Mouse (Mus musculus): ENCODE measurements at regions not wholly inside any gene's neighbourhood (a gene's known extent, or its start where the extent isn't known, plus 50 kb on each side); places are given as distances from the start of the nearest gene placed in this dataset.

GRCm38 (mm10) chr4:9218380-9218779, 979.5 kb upstream of the Car8 start:
- peak; percentile 68 for ATAC-seq (ENCODE audit: insufficient number of reproducible peaks, low FRiP score, low TSS enrichment)

DNA sequence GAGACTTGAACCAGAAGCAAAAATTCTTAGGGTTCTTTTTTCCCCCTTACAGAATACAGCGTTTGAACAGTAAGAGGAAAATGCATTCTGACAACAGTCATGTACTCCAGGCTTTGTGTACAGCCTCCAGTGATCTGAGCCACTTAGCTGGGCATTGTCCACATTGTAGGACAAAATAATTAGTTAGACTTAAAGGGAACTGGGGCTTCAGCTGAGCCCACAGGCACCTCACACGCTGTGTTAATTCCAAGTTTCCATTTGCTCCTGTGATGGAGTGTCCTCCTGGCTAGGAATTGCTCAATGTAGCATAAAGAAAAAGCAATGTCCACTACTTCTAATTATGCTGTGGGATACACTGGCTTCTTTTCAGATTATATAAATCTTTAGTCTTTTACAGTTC, 969.8 kb upstream of the Car8 start:
- ATAC-seq (ENCODE audit: insufficient number of reproducible peaks, low FRiP score, low TSS enrichment), result no peak

GRCm38 (mm10) chr4:9200012-9200411, 961.2 kb upstream of the Car8 start:
- ATAC-seq (ENCODE audit: insufficient number of reproducible peaks, low FRiP score, low TSS enrichment), result no peak

DNA sequence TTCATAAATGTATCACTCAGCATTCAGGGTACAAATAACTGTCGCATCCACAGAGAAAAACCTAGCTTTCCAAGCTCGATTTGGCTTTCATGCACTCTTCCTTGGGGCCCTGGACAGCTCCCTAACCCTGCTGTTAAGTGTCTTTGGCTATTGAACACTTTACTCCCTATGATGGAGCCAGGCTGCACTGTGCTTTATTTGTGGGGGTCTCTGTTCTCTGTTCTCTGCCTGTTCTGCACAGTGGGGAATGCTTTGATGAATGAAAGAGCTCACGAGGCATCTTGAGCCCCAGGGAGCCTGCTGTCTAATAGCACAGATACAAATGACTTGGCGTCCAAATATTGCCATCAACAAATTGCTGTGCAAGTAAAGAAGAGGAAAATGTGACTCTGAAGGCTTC, 957.6 kb upstream of the Car8 start:
- ATAC-seq (ENCODE audit: insufficient number of reproducible peaks, low FRiP score, low TSS enrichment), result no peak

DNA sequence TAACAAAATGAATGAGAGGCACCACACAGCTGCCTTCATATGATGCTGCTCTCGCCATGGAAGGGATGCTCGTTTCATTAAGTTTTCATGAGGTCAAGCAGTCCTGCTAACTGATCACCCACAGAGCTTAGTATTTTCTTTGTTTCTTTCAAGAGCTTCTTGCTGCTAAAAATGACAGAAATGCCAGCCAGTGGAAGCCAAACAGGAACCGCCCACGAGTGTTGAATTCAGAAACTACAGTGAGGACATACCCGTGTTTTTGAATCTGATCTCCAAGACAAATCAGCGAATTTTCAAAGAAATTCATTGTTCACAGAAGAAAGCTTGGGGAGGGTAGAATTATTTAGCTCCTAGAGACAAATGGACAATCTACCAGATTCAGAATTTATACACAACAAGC, 954.3 kb upstream of the Car8 start:
- ATAC-seq (ENCODE audit: insufficient number of reproducible peaks, low FRiP score, low TSS enrichment), result no peak

DNA sequence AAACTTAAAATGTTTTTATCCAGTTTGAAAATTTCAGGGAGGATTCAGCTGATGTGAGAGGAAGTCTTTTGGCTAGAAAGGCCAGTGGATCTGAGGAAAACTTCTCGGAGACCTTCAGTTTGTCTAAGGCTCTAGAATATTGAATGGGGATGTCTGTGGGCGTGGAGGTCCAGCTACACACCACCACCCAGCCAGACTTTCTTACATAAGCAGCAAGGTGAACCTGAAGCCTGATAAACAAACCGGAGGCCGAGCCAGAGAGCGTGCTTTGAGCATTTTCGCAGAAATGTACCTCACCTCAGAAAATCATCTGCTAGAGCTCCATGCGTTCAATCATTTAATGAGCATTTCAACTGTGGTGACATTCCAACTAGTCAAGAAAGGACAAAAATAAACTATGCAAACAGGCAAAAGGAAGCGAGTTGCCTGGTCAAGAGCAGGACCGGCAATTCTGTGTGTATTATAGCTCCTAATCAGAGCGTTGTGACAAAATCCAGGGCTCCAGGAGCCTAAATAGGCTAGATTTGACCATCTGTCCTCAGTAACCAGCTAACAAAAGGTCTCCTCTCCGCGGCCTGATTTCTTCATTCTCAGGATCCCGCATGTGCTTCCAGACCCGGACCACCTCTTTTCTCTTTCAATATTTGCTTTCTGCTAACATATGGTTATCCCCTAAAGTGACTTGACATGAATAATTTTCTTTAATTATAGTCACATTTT, 946.5 kb upstream of the Car8 start:
- ATAC-seq (ENCODE audit: insufficient number of reproducible peaks, low FRiP score, low TSS enrichment), result peak; percentile 80

GRCm38 (mm10) chr4:9184451-9185121, 945.7 kb upstream of the Car8 start:
- peak; percentile 67 for ATAC-seq (ENCODE audit: insufficient number of reproducible peaks, low FRiP score, low TSS enrichment)

- ATAC-seq (ENCODE audit: insufficient number of reproducible peaks, low FRiP score, low TSS enrichment), result no peak
These were observed 935.5 kb upstream of the Car8 start for GRCm38 (mm10) chr4:9174365-9174764.

- ATAC-seq (ENCODE audit: insufficient number of reproducible peaks, low FRiP score, low TSS enrichment), result no peak
These were observed 923.5 kb upstream of the Car8 start for GRCm38 (mm10) chr4:9162374-9162773.

- no peak for ATAC-seq (ENCODE audit: insufficient number of reproducible peaks, low FRiP score, low TSS enrichment)
These were observed 922.9 kb upstream of the Car8 start for GRCm38 (mm10) chr4:9161814-9162133.

- no peak for ATAC-seq (ENCODE audit: insufficient number of reproducible peaks, low FRiP score, low TSS enrichment)
These were observed 922.4 kb upstream of the Car8 start for GRCm38 (mm10) chr4:9161068-9161813.

DNA sequence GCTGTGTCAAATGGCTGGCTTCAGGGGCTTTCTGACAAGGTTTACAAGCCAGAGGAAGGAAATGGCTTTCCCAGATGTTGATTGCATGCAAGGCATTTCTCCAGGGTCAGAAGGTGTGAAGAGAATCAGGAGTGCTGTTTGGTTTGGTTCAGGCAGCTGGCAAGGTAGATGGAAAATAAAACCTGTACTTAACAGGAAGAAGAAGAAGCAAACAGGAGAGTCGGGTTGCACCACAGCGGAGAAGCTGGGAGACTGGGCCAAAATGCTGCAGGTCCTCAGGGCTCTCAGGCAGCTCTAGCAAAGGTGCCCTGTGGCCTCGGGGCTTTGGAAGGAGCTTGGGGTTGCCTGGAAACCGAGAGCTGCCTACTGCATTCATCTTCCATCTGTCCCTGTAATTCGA, 908.9 kb upstream of the Car8 start:
- no peak for ATAC-seq (ENCODE audit: insufficient number of reproducible peaks, low FRiP score, low TSS enrichment)

DNA sequence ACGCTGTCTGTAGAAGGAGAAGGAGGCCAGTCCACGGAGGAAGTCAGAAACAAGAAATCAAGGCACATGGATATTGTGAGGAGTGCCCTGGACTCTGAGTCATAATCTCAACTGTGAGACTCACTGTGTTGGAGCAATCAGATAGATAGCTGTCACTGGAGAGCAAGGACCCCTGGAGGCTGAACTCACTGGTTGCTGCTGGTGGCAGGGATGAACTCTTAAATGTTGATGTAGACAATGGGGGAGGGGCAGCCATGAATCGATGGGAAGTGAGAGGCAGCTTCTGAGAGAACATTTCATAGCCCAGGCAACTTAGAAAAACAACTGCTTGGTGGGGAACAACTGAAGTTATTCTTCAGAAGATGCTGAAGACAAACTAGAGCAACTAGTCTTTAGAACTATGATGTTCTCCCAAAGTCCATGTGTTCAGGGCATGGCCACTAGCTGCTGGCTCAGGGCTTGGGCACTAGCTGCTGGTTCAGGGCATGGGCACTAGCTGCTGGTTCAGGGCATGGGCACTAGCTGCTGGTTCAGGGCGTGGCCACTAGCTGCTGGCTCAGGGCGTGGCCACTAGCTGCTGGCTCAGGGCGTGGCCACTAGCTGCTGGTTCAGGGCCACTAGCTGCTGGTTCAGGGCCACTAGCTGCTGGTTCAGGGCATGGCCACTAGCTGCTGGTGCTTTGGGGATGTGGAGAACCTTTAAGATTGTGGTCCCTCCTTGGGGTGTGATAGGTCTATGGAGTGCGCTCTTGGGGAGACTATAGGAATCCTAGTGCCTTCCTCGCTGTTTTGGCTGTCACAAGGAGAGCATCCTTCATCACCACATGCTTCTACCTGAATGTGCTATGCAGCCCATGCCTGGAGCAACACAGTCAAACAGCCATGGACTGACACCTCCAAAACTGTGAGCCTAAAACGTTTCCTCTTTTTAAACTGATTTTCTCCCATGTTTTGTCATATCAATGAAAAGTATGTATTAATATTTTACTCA, 905.7 kb upstream of the Car8 start:
- no peak for ATAC-seq (ENCODE audit: insufficient number of reproducible peaks, low FRiP score, low TSS enrichment)

GRCm38 (mm10) chr4:9143087-9143486, 904.2 kb upstream of the Car8 start:
- ATAC-seq (ENCODE audit: insufficient number of reproducible peaks, low FRiP score, low TSS enrichment), result no peak

DNA sequence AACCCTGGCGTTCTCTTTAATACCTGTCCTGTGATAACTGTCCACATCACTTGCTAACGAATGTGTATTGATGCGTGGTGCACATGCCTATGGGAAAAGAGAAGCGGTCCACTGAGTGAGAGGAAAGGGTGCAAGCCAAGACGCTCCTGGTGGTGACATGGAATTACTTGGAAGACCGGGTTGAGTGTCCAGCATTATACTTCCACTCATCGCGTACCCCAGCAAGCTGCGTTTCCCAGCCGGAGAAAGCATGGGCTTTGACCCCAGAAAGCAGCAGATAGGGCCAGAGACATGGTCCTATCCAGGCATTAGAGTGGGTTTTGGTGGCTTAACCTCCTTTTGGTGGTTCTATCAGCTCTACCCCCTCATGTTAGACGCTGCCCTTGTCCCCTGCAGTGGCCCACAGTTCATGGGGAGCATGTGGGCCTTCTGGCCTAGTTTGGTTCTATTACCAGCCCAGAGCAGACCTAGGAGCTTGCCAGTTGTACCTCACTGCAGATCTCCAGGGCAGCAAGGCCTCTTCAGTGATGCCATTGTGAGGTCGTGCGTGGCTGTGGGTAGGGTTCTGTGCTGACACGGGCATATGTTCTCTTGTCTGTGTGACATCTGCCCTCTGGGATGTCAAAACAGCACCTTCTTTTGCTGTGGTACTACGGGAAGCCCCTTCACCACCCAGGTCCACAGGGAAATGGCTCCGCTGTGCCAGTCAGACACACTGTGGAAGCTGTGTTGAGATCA, 903.3 kb upstream of the Car8 start:
- no peak for ATAC-seq (ENCODE audit: insufficient number of reproducible peaks, low FRiP score, low TSS enrichment)

DNA sequence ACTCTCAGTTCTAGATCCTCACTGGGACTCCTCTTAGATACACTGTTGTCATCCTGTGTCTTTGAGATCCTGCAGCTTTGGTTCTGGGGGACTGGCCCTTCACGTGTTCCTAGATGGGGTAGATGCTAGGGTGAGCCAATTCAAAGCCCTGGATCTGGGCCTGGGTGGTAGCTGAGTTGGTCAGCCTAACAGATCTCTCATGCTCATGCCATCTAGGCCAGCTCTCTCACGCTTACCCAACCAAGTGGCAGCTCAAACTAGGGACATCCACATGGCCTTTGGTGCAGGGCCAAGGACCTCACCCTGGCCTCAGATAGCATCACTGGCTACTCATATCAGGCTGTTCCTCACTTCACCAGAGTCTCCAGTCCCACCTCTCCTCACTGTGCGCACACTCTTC, 901.9 kb upstream of the Car8 start:
- ATAC-seq (ENCODE audit: insufficient number of reproducible peaks, low FRiP score, low TSS enrichment), result no peak

DNA sequence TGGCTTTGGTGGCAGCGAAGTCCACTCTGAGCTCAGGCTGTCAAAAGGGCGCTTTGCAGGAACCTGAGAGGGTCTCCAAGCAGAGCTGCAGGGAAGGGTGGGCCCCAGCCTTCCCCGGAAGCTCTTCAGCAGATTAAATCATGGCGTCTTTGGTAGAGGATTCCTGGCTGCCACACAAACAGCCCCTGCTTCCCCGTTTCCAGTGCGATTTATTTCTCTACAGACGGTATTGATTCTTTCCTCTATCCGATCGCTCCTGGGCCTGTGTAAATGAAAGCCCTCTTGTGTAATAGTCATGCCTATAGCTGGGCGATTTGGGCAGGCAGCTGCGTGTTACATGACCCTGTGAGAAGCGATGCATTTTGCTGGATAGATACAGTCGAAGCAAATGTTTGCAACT, 897.8 kb upstream of the Car8 start:
- no peak for ATAC-seq (ENCODE audit: insufficient number of reproducible peaks, low FRiP score, low TSS enrichment)

- peak; percentile 79 for ATAC-seq (ENCODE audit: insufficient number of reproducible peaks, low FRiP score, low TSS enrichment)
These were observed 897.3 kb upstream of the Car8 start for GRCm38 (mm10) chr4:9136188-9136569.

GRCm38 (mm10) chr4:9135481-9136187, 896.8 kb upstream of the Car8 start:
- ATAC-seq (ENCODE audit: insufficient number of reproducible peaks, low FRiP score, low TSS enrichment), result peak; percentile 75

Data from cerebellum, adult (tissue).